Mouse (Mus musculus) frontal cortex, adult 2 months (tissue): ENCODE data around the gene F8. TPM values are rescaled to one million over a fixed set of nuclear protein-coding genes. Genes with fewer than 3 reads are reported as not detected.

ENCODE experiments used
- DNase-seq, 2 experiments: peaks; one replicate each; pipeline ENCODE4 v3.0.0; 2022; ENCODE audit warnings: low spot score in 1 of 2; ENCODE audit errors: extremely low spot score in 1 of 2
- polyA plus RNA-seq: library from polyadenylated mRNA; depleted of rRNA; stranded (reverse); fragments of >200 nt; gene quantifications from 2 replicates; pipeline ENCODE4 v1.2.3, GENCODE M21; 2012; rRNA removed

F8 gene
- polyA plus RNA-seq, 1 experiment, result 0.72 TPM

DNA sequence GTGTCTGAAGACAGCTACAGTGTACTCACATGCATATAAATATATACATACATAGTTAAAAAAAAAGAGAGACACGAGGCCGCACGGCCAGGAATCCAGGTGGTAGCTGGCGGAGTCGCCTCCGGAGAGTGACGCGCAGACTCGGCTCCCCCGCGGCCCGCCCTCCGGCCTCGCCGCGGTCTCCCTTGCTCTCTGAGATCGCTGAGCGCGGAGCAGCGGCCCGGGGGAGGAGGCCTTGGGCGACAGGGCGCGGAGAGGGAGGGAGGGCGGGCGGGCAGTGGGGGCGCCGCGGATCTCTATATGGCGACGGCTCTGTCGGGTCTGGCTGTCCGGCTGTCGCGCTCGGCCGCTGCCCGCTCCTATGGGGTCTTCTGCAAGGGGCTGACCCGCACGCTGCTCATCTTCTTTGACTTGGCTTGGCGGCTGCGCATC lies 239.3 kb downstream of the F8 start:
- peak in 1 of 2 experiments; percentile 10 for DNase-seq

GRCm38 (mm10) chrX:75138182-75138581 lies 244.2 kb downstream of the F8 start:
- no peak for DNase-seq

DNA sequence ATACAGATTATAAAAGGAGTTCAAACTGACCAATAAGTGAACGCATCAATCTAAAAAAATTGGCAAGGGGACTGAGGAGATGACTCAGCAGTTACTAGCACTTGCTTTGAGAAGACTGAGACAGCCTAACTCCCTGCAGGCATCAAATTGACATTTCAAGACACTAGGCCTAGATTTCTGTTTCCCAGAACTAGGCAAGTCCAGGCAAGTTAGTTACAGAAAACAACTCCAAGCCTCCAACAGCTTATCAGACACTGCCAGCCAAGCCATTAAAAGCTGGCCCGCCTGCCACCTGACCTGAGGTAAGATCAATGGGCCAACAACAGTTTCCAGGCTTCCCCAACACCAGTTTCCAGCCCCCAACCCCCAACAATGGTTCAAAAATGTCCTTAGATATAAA lies 244.7 kb downstream of the F8 start:
- no peak for DNase-seq

- DNase-seq, result no peak
These were observed 245.5 kb downstream of the F8 start for GRCm38 (mm10) chrX:75136938-75137337.

DNA sequence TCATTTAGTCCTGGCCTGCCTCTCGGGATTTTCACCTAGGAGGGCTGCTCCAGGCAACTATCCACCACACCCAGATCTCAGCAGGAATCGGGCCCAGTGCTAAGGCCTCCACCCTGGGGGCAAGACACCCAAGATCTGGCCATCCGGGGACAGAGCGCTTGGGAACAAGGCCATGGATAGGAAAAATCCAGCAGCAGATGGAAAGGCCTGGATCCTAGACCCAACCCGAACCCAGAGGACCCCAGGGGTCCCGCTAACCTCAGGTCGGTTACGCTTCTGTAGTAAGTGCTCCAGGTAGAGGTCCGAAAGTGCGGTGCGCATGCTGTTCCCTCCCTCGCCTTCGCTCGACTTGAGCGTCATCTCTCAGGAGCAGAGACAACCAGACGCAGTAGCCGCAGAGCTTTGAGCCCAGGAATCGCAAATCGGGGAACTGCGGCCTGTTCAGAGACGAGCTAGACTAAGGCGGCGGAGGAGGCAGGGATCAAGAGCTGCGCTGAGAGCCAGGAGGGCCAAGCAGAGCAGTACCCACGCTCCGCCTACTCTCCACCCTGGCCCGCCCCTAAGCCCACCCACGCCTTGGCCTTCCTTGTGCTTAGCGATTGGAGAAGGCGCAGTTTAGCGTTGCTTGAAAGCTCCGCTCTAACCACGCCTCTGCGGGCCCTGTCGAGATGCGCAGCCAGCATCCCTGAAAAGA lies 251.8 kb downstream of the F8 start, which contains the start of gene Mpp1:
TSS of gene Mpp1 (minus strand) at position 550 of the 694 bp plus-strand sequence.
- peak; percentile 31 to 75 for DNase-seq

GRCm38 (mm10) chrX:75129474-75129873 lies 252.9 kb downstream of the F8 start:
- no peak for DNase-seq

DNA sequence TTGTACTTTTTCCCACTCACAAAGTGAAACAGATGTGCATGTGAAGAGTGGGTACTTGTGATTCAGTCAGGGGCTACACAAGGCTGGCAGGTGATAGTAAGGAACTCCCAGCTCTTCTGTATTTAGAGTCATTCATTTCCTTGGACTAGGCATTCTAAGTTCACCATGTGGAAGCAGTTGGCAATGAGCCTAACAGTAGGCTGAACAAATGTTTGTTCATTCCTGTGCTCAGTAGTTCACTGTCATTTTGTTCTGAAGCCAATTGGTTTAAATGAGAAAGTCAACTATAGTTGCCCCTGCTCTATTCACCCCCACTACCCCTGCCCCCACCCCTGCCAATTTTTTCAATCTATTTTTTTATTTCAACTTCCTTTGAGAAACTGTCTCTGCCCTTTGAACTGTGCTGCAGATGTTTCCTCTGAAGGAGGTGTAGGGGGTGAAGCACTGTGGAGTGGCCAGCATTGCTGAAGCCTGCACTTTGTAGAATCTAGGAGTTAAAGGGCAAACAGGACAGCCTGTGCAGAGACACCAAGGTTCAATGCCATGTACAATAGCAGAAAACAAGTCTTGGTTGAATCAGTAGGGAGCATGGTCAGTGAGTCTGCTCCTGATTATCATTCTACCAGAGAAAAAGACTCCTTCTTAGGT lies 254.0 kb downstream of the F8 start:
- no peak for DNase-seq

- no peak for DNase-seq
These were observed 255.5 kb downstream of the F8 start for GRCm38 (mm10) chrX:75126893-75127292.

- DNase-seq, result no peak
These were observed 256.8 kb downstream of the F8 start for GRCm38 (mm10) chrX:75125606-75126005.

Other genes starting within 250 kb of the F8 start
- gene Smim9, start 218.8 kb downstream of the F8 start, polyA plus RNA-seq, result not detected in 2 replicates
- gene Fundc2, start 216 bp downstream of the F8 start, polyA plus RNA-seq, result 27.1 and 31.0 TPM in 2 replicates
- 17.9 and 22.0 TPM in 2 replicates for gene Cmc4, start 34.0 kb upstream of the F8 start, polyA plus RNA-seq
- 7.6 and 7.7 TPM in 2 replicates for gene Mtcp1, start 34.0 kb upstream of the F8 start, polyA plus RNA-seq
- 18.0 and 26.3 TPM in 2 replicates for gene Brcc3, start 34.0 kb upstream of the F8 start, polyA plus RNA-seq
- 68.0 and 75.7 TPM in 2 replicates for gene Vbp1, start 131.7 kb upstream of the F8 start, polyA plus RNA-seq
- gene Rab39b, start 195.6 kb upstream of the F8 start, polyA plus RNA-seq, result 18.5 and 22.0 TPM in 2 replicates